Mouse (Mus musculus) monocyte, adult 2 months (primary cell): Measurements from ENCODE around the gene F11r.
A peak's percentile ranks its signal among the peaks of the same experiment; 100 is the strongest.

Experiments used
- DNase-seq, 2 experiments: peaks; one replicate each; pipeline ENCODE4 v3.0.0; 2022; ENCODE audit warnings: low spot score in 2 of 2, low read depth in 1 of 2

Gene F11r

GRCm38 (mm10) chr1:171438014-171438670 is 807 bp downstream of the F11r start:
- no peak for DNase-seq

GRCm38 (mm10) chr1:171439072-171439471 is 1.7 kb downstream of the F11r start:
- no peak for DNase-seq

- no peak for DNase-seq
Observed at GRCm38 (mm10) chr1:171440025-171440725, 2.8 kb downstream of the F11r start.

GRCm38 (mm10) chr1:171441466-171442412 is 4.4 kb downstream of the F11r start:
- DNase-seq, result no peak

GRCm38 (mm10) chr1:171442413-171442760 is 5.1 kb downstream of the F11r start:
- DNase-seq, result no peak

- DNase-seq, result no peak
Observed at GRCm38 (mm10) chr1:171445050-171445449, 7.7 kb downstream of the F11r start.

- DNase-seq, result no peak
Observed at GRCm38 (mm10) chr1:171446854-171447253, 9.5 kb downstream of the F11r start.

- DNase-seq, result no peak
Observed at GRCm38 (mm10) chr1:171447692-171448091, 10.4 kb downstream of the F11r start.

- no peak for DNase-seq
Observed at GRCm38 (mm10) chr1:171450062-171450461, 12.7 kb downstream of the F11r start.

GRCm38 (mm10) chr1:171451001-171451400 is 13.7 kb downstream of the F11r start:
- no peak for DNase-seq

- DNase-seq, result no peak
Observed at GRCm38 (mm10) chr1:171452522-171452921, 15.2 kb downstream of the F11r start.

- no peak for DNase-seq
Observed at GRCm38 (mm10) chr1:171452923-171453322, 15.6 kb downstream of the F11r start.

GRCm38 (mm10) chr1:171454926-171455325 is 17.6 kb downstream of the F11r start:
- DNase-seq, result no peak

GRCm38 (mm10) chr1:171457568-171457967 is 20.2 kb downstream of the F11r start:
- DNase-seq, result no peak

- DNase-seq, result no peak
Observed at GRCm38 (mm10) chr1:171459791-171460190, 22.5 kb downstream of the F11r start.

- no peak for DNase-seq
Observed at GRCm38 (mm10) chr1:171460551-171461503, 23.5 kb downstream of the F11r start.

GRCm38 (mm10) chr1:171463133-171463532 is 25.8 kb downstream of the F11r start:
- DNase-seq, result peak in 1 of 2 experiments; percentile 24

- DNase-seq, result no peak
Observed at GRCm38 (mm10) chr1:171465749-171466412, 28.5 kb downstream of the F11r start.

- no peak for DNase-seq
Observed at GRCm38 (mm10) chr1:171466565-171466964, 29.2 kb downstream of the F11r start.

GRCm38 (mm10) chr1:171469678-171470077 is 32.3 kb downstream of the F11r start:
- no peak for DNase-seq
